Mouse (Mus musculus) effector memory CD4-positive, alpha-beta T cell, adult 7 months (primary cell): ENCODE measurements around the gene Katna1. TPM values are rescaled to one million over a fixed set of nuclear protein-coding genes. Genes with fewer than 3 reads are reported as not detected.

Experiments used
- polyA plus RNA-seq: library from polyadenylated mRNA; unstranded; fragments of 100-300 nt; shearing (Covaris generic); gene quantifications from one replicate; pipeline ENCODE4 v1.2.1, GENCODE M21; 2017

The Katna1 gene
- polyA plus RNA-seq = 110 TPM

DNA sequence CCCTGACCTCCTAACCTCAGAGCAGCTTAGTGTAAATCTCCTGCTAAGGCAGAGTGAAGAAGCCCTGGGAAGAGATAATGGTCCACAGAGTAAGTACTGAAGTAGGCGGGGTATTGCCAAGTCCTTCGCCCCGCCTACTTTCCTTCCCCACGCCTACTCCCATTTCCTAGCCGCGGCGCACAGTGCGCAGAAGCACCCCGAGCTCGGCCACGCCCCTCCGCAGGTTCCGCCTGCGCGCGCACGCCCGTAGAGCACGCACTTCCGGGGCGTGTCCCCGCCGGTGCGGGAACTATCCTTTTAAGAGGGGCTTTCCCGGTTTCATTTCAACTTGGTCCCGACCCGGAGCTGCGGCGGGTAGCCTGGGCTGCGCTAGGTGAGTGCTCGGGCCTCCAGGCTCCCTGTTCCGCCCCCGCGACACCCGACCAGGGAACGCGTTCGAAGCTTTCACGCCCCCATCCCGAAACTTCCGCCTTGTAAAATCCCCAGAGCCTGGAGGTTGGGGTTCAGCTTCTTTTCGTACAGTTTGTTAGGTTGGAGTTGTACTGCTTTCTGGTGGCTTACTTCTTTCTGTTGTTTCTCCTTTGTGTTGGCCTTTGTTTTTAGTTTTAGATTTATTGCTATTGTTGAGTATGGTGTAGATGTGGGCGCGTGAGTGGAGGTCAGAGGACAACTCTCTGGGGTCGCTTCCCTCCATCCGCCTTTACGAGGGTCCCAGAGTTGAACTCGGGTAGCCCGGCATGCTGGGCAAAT is at the start of gene Katna1:
Katna1 (plus strand) TSS at position 250 of the 750 bp plus-strand sequence.

DNA sequence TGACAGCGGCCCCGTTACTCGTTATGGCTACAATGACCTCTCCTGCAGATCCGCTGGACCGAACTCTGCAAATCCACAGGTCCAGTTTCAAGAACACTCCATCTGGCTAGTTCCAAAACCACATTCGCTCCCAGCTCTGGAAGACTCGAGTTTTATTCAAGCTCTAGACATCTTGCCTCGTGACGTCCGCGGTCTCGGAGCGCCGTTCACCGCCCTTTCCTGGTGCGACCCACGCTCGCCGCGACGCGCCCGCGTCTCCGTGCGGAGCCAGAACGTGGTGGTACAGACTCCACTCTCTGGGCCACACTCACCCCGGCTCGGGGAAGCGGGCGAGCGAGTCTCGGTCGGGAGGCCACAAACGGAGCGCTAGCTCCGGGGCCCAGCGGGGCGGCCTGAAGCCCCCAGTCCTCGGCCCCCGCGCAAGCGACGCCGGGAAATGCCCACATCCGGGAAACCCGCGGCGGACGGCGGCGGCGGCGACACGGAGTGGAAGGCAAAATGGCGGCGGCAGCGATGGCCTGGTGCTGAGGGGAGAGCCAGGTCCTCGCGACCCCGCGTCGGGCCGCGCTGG is 45.0 kb upstream of the Katna1 start, which contains the start of the genes Pcmt1 and Lats1:
Pcmt1 (minus strand) TSS at position 406 of the 571 bp plus-strand sequence.
Lats1 (plus strand) TSS at position 484 of the 571 bp plus-strand sequence.

DNA sequence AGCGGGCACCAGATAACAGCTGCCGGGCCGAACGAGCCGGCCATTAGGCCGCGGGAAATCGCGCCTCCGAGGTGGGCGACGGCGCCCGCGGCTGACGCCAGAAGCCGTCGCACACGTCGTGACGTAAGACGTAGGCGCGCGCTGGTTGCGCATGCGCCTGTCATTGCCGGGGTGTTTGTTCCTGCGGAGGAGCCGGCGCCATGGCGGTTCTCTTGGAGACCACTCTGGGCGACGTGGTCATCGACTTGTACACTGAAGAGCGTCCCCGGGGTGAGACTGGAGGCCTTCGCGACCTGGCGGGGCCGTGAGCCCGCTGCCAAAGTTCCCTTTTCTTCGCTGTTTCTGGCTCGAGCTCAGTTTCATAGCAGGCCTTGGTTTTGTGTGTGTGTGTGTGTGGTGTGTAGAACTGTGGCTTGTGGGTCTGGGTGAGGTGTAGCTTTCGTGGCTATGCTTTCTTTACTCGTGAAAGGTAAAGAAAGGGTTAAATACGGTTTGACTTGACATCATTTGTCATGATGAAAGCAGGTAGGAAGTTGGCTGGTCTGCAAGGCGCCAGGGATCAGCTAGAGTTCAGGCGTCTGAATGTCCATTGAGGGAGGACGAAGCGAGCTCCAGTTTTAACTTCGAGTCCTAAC is 67.1 kb downstream of the Katna1 start, which contains the start of the genes Ginm1 and Ppil4:
Ginm1 (minus strand) TSS at position 74 of the 635 bp plus-strand sequence.
Ppil4 (plus strand) TSS at position 141 of the 635 bp plus-strand sequence.

Other genes starting within 250 kb of the Katna1 start
- 2.7 TPM for gene Lrp11, start 136.2 kb upstream of the Katna1 start, polyA plus RNA-seq
- gene Nup43, start 58.5 kb upstream of the Katna1 start, polyA plus RNA-seq = 12.3 TPM
- gene Pcmt1, start 44.9 kb upstream of the Katna1 start, polyA plus RNA-seq = 102 TPM
- gene Lats1, start 44.8 kb upstream of the Katna1 start, polyA plus RNA-seq = 14.6 TPM
- 69.9 TPM for gene Ginm1, start 66.8 kb downstream of the Katna1 start, polyA plus RNA-seq
- gene Ppil4, start 66.9 kb downstream of the Katna1 start, polyA plus RNA-seq = 101 TPM
- 38.2 TPM for gene Zc3h12d, start 106.5 kb downstream of the Katna1 start, polyA plus RNA-seq
- 14.2 TPM for gene Tab2, start 230.2 kb downstream of the Katna1 start, polyA plus RNA-seq